Mouse (Mus musculus) embryonic facial prominence, embryonic 11.5 days (tissue): ENCODE measurements around the gene Vti1b. TPM values are rescaled to one million over a fixed set of nuclear protein-coding genes. Genes with fewer than 3 reads are reported as not detected.
A peak's percentile ranks its signal among the peaks of the same experiment; 100 is the strongest.

Experiments used
- ATAC-seq: fragments of 200-750 bp; cut with Nextera tagmentation; replicated peaks from 2 replicates; pipeline ENCODE4 v1.8.0; 2017; ENCODE audit warnings: low read depth; ENCODE audit not compliant: insufficient number of reproducible peaks, low FRiP score, low TSS enrichment
- DNase-seq: peaks from one replicate; pipeline ENCODE4 v3.0.0-alpha.2; 2015; ENCODE audit warnings: low spot score
- H3K27ac ChIP-seq: fragments of 300-500 bp; sonication (generic); replicated peaks from 2 replicates; pipeline ENCODE4 v1.5.1; 2014; ENCODE audit warnings: mild to moderate bottlenecking, low read depth, low read length, control low read depth
- H3K27me3 ChIP-seq: fragments of 300-500 bp; sonication (generic); 2 replicates; pipeline ENCODE4 v1.6.1; 2014; ENCODE audit warnings: mild to moderate bottlenecking, low read length, moderate library complexity, mixed read lengths; ENCODE audit not compliant: control insufficient read depth, insufficient read depth
- H3K36me3 ChIP-seq: fragments of 300-500 bp; sonication (generic); replicated peaks from 2 replicates; pipeline ENCODE4 v1.6.1; 2014; ENCODE audit warnings: low read depth, mild to moderate bottlenecking, low read length, moderate library complexity, mixed read lengths; ENCODE audit not compliant: control insufficient read depth, insufficient read depth
- H3K4me1 ChIP-seq: fragments of 300-500 bp; sonication (generic); 2 replicates; pipeline ENCODE4 v1.6.1; 2014; ENCODE audit warnings: low read length, mixed read lengths; ENCODE audit not compliant: control insufficient read depth, insufficient read depth
- H3K4me2 ChIP-seq: fragments of 300-500 bp; sonication (generic); 2 replicates; pipeline ENCODE4 v1.6.1; 2014; ENCODE audit warnings: low read depth, mild to moderate bottlenecking, control low read depth, low read length, moderate library complexity
- H3K4me3 ChIP-seq: fragments of 300-500 bp; sonication (generic); 2 replicates; pipeline ENCODE4 v1.5.1; 2014; ENCODE audit warnings: low read depth, low read length, control low read depth
- H3K9ac ChIP-seq: fragments of 300-500 bp; sonication (generic); replicated peaks from 2 replicates; pipeline ENCODE4 v1.6.1; 2014; ENCODE audit warnings: mild to moderate bottlenecking, control low read depth, low read length
- H3K9me3 ChIP-seq: fragments of 300-500 bp; sonication (generic); replicated peaks from 2 replicates; pipeline ENCODE4 v1.6.1; 2016; ENCODE audit warnings: mild to moderate bottlenecking, low read length, inconsistent platforms, mixed read lengths; ENCODE audit not compliant: control insufficient read depth
- WGBS: fragments of 180-500 bp; shearing (Covaris S2); extraction: QIAGEN DNeasy Blood & Tissue Kit; methylation state at CpG from one replicate; pipeline ENCODE4 v1.1.7; 2014; 5-methylcytosine and 5-hydroxymethylcytosine counted together
- polyA plus RNA-seq: library from polyadenylated mRNA; unstranded; fragments of >200 nt; fragmentation: Nextera tagmentation; extraction: Ambion mirVana; gene quantifications from 2 replicates; pipeline ENCODE4 v1.2.1, GENCODE M21; 2014

Gene Vti1b
- 95.8 and 106 TPM in 2 replicates for polyA plus RNA-seq

- Histone ChIP-seq H3K9ac (peak within 1 kb of the TSS; percentile 81), H3K36me3 (no peaks in the 10 kb centered on the region; the same call in 1 of the 2 replicates), H3K27ac (peak within 1 kb of the TSS; percentile 61), H3K4me2 (peak within 1 kb of the TSS; percentile 61), H3K27me3 (no peaks in the 10 kb centered on the region), H3K9me3 (no peaks in the 10 kb centered on the region), H3K4me1 (peaks cover 2% of the 10 kb centered on the region; the same call in 1 of the 2 replicates), H3K4me3 (peak within 1 kb of the TSS; percentile 94)
- under 1% methylated on average over 73 of the region's 73 CpGs for WGBS
- DNase-seq (peak; percentile 87), ATAC-seq (peak; percentile 97)
Observed at GRCm38 (mm10) chr12:79172019-79172941, at the start of gene Vti1b. TSS of gene Vti1b (minus strand) at chr12:79172667.

GRCm38 (mm10) chr12:79217511-79217910 is 45.0 kb upstream of the Vti1b start:
- H3K4me1 ChIP-seq: no peaks in the 10 kb centered on the region
- 72% methylated on average over 5 of the region's 5 CpGs for WGBS
- no peak overlapping the region for H3K4me3 ChIP-seq
- H3K36me3 ChIP-seq: no peaks in the 10 kb centered on the region
- DNase-seq (no peak), ATAC-seq (no peak)
- no peak overlapping the region for H3K9ac ChIP-seq
- no peak overlapping the region for H3K4me2 ChIP-seq
- H3K9me3 ChIP-seq: no peaks in the 10 kb centered on the region
- no peaks in the 10 kb centered on the region for H3K27me3 ChIP-seq
- H3K27ac ChIP-seq: no peak overlapping the region

DNA sequence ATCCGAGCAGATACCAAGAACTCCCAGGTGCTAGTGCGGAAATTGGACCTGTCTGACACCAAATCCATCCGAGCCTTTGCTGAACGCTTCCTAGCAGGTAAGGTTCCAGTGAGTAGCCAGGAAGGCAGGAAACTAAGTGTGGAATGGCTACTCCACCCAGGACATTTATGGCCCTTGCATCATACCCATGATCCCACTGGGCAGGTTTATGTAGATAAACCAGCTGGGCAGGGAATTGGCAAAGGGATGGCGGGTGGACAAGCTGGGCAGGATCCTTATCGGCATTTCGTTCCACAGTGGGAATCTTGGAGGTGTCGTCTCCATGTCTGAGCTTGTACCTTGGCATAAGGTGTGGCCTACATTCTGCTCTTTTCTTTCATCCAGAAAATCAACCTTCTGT is 39.0 kb upstream of the Vti1b start:
- Histone ChIP-seq H3K36me3 (no peaks in the 10 kb centered on the region), H3K4me1 (no peaks in the 10 kb centered on the region), H3K4me3 (no peak overlapping the region), H3K27ac (no peak overlapping the region), H3K9ac (no peak overlapping the region), H3K27me3 (no peaks in the 10 kb centered on the region), H3K9me3 (no peaks in the 10 kb centered on the region), H3K4me2 (no peak overlapping the region)
- no peak for DNase-seq
- WGBS: 85% methylated on average over 8 of the region's 8 CpGs
- ATAC-seq: no peak

GRCm38 (mm10) chr12:79208703-79209464 is 36.4 kb upstream of the Vti1b start, which contains the start of gene Rdh12:
TSS of gene Rdh12 (plus strand) at chr12:79208914.
- Histone ChIP-seq H3K4me2 (peak within 1 kb of the TSS; percentile 34), H3K9me3 (no peaks in the 10 kb centered on the region), H3K36me3 (no peaks in the 10 kb centered on the region), H3K4me3 (peak within 1 kb of the TSS; percentile 35), H3K9ac (peak within 1 kb of the TSS; percentile 15; the same call in 1 of the 2 replicates), H3K27ac (no peak within 1 kb of the TSS), H3K4me1 (no peaks in the 10 kb centered on the region), H3K27me3 (no peaks in the 10 kb centered on the region)
- DNase-seq (peak; percentile 69), ATAC-seq (no peak)
- 5% methylated on average over 13 of the region's 13 CpGs for WGBS

DNA sequence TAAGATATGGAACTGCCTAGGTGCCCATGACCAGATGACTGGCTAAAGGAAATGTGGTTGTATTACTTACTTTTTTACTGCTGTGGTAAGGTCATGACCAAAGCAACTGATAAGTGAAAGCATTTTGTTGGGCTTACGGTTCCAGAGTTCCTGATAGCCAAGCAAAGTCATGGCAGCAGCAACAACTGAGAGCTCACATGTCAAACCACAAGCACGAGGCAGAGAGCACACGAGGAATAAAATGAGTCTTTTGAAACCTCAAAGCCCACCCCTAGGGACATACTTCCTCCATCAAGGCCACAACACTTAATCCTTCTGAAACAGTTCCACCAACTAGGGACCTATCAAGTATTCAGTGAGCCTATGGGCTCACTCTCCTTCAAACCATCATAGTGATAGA is 29.4 kb upstream of the Vti1b start:
- Histone ChIP-seq H3K27ac (no peak overlapping the region), H3K4me1 (no peaks in the 10 kb centered on the region), H3K4me2 (no peak overlapping the region), H3K27me3 (no peaks in the 10 kb centered on the region), H3K4me3 (no peak overlapping the region), H3K9me3 (no peaks in the 10 kb centered on the region), H3K36me3 (no peaks in the 10 kb centered on the region), H3K9ac (no peak overlapping the region)
- no peak for ATAC-seq
- DNase-seq: no peak
- WGBS: 69% methylated on average over 3 of the region's 3 CpGs

- no peak overlapping the region for H3K9ac ChIP-seq
- H3K4me1 ChIP-seq: no peaks in the 10 kb centered on the region; the same call in 1 of the 2 replicates
- WGBS: 88% methylated on average over 5 of the region's 5 CpGs
- no peak overlapping the region for H3K27ac ChIP-seq
- ATAC-seq (no peak), DNase-seq (no peak)
- no peak overlapping the region for H3K4me2 ChIP-seq
- H3K36me3 ChIP-seq: no peaks in the 10 kb centered on the region
- H3K27me3 ChIP-seq: no peaks in the 10 kb centered on the region
- no peaks in the 10 kb centered on the region for H3K9me3 ChIP-seq
- H3K4me3 ChIP-seq: no peak overlapping the region
Observed at GRCm38 (mm10) chr12:79197105-79197504, 24.6 kb upstream of the Vti1b start.

- H3K27me3 ChIP-seq: no peaks in the 10 kb centered on the region
- no peak overlapping the region for H3K4me2 ChIP-seq
- H3K27ac ChIP-seq: no peak overlapping the region
- no peaks in the 10 kb centered on the region for H3K36me3 ChIP-seq
- no peak for ATAC-seq
- H3K9me3 ChIP-seq: no peaks in the 10 kb centered on the region
- peaks cover 2% of the 10 kb centered on the region; the same call in 1 of the 2 replicates for H3K4me1 ChIP-seq
- no peak overlapping the region for H3K4me3 ChIP-seq
- DNase-seq: peak; percentile 83
- WGBS: 3% methylated on average over 3 of the region's 3 CpGs
- H3K9ac ChIP-seq: no peak overlapping the region
Observed at GRCm38 (mm10) chr12:79193441-79193840, 21.0 kb upstream of the Vti1b start.
